Mouse (Mus musculus) layer of hippocampus, adult 18-20 months (tissue): ENCODE data around the gene Arxes2. TPM values are rescaled to one million over a fixed set of nuclear protein-coding genes. Genes with fewer than 3 reads are reported as not detected.
A peak's percentile ranks its signal among the peaks of the same experiment; 100 is the strongest.

Experiments
- DNase-seq, 2 experiments: peaks; one replicate each; pipeline ENCODE4 v3.0.0; 2022; ENCODE audit warnings: low spot score in 2 of 2
- total RNA-seq, 2 experiments: library from RNA; stranded (reverse); gene quantifications; 2 replicates each; pipeline ENCODE4 v1.2.3; 2021

Gene Arxes2
- total RNA-seq, 2 experiments from 2014 or later = 53.9 to 72.7 TPM

GRCm38 (mm10) chrX:136032799-136033763, 39.5 kb downstream of the Arxes2 start, which contains the start of gene Arxes1:
Arxes1 (plus strand) TSS chrX:136033367.
- DNase-seq = peak; percentile 10 to 13

DNA sequence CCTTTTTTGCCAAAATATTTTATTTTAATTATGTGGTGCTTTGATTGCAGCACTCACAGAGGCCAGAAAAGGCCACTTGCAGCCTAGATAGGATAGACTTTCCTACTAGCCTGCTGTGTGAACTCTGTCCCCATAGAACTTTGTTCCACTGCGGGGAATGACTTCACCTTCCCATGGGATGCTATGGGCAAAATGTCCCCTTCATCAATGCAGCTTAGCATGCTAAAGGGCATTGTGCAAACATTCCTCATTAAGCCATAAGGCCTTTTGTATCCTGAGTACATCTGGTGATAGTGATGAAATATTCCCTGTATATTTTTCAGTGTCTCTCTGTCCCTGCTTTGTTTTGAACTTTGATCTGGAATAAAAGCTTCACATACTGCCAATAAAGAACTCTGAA, 50.1 kb downstream of the Arxes2 start:
- DNase-seq = no peak

Other genes starting within 250 kb of the Arxes2 start
- gene Bhlhb9, start 196.2 kb upstream of the Arxes2 start, total RNA-seq = 10 to 100 TPM; 67.0 to 73.8 TPM
- gene Gprasp2, start 154.8 kb upstream of the Arxes2 start, total RNA-seq = 100 to 1,000 TPM; 194 to 223 TPM
- 10 to 100 TPM; 32.9 to 39.6 TPM for gene Arxes1, start 39.5 kb downstream of the Arxes2 start, total RNA-seq
- gene Bex2, start 74.4 kb downstream of the Arxes2 start, total RNA-seq = 100 to 1,000 TPM; 336 to 373 TPM
- under 1 TPM in 1 of 2 experiments, not detected in 1; 0.23 TPM for gene Nxf3, start 91.4 kb downstream of the Arxes2 start, total RNA-seq
- gene Bex4, start 145.2 kb downstream of the Arxes2 start, total RNA-seq = 10 to 100 TPM; 18.9 to 21.4 TPM
- gene Tceal8, start 178.5 kb downstream of the Arxes2 start, total RNA-seq = 10 to 100 TPM; 34.1 to 38.4 TPM
- gene Tceal5, start 210.1 kb downstream of the Arxes2 start, total RNA-seq = 100 to 1,000 TPM; 110 to 153 TPM
- gene Tceal7, start 221.0 kb downstream of the Arxes2 start, total RNA-seq = 1 to 10 TPM; 1.2 to 2.6 TPM
- gene Bex1, start 221.7 kb downstream of the Arxes2 start, total RNA-seq = 10 to 100 TPM; 75.1 to 79.1 TPM